Mouse (Mus musculus) forebrain, embryonic 16.5 days (tissue): Measurements from ENCODE around the gene Tceal6. TPM values are rescaled to one million over a fixed set of nuclear protein-coding genes. Genes with fewer than 3 reads are reported as not detected.
"Not testable (repeated sequence)": the region's sequence is repeated elsewhere in the genome, so short reads cannot be mapped to it uniquely, and the experiment has no call there.

ENCODE experiments used
- ATAC-seq: fragments of 200-750 bp; cut with Nextera tagmentation; 2 replicates; pipeline ENCODE4 v1.8.0; 2017; ENCODE audit warnings: mild to moderate bottlenecking, moderate library complexity
- H3K27ac ChIP-seq: fragments of 300-500 bp; sonication (generic); 2 replicates; pipeline ENCODE4 v1.5.1; 2014; ENCODE audit warnings: low read length, control low read depth
- H3K27me3 ChIP-seq: fragments of 300-500 bp; sonication (generic); replicated peaks from 2 replicates; pipeline ENCODE4 v1.6.1; 2014; ENCODE audit warnings: low read length; ENCODE audit not compliant: control insufficient read depth, insufficient read depth
- H3K36me3 ChIP-seq: fragments of 300-500 bp; sonication (generic); 2 replicates; pipeline ENCODE4 v1.6.1; 2014; ENCODE audit not compliant: control insufficient read depth, insufficient read depth
- H3K4me1 ChIP-seq: fragments of 300-500 bp; sonication (generic); replicated peaks from 2 replicates; pipeline ENCODE4 v1.6.1; 2014; ENCODE audit warnings: low read length; ENCODE audit not compliant: control insufficient read depth, insufficient read depth
- H3K4me2 ChIP-seq: fragments of 300-500 bp; sonication (generic); 2 replicates; pipeline ENCODE4 v1.6.1; 2014; ENCODE audit warnings: mild to moderate bottlenecking, low read length, control low read depth
- H3K4me3 ChIP-seq: fragments of 300-500 bp; sonication (generic); replicated peaks from 2 replicates; pipeline ENCODE4 v1.5.1; 2014; ENCODE audit warnings: mild to moderate bottlenecking, low read length, control low read depth
- H3K9ac ChIP-seq: fragments of 300-500 bp; sonication (generic); replicated peaks from 2 replicates; pipeline ENCODE4 v1.6.1; 2014; ENCODE audit warnings: low read depth, low read length, control low read depth
- H3K9me3 ChIP-seq: fragments of 300-500 bp; sonication (generic); 2 replicates; pipeline ENCODE4 v1.6.1; 2016; ENCODE audit warnings: low read length; ENCODE audit not compliant: control insufficient read depth
- WGBS: fragments of 180-500 bp; shearing (Covaris S2); extraction: QIAGEN DNeasy Blood & Tissue Kit; methylation state at CpG from one replicate; pipeline ENCODE4 v1.1.7; 2014; 5-methylcytosine and 5-hydroxymethylcytosine counted together
- polyA plus RNA-seq: library from polyadenylated mRNA; unstranded; fragments of >200 nt; fragmentation: Nextera tagmentation; extraction: Ambion mirVana; gene quantifications from 2 replicates; pipeline ENCODE4 v1.2.1, GENCODE M21; 2015

Tceal6 gene
- 17.0 and 27.3 TPM in 2 replicates for polyA plus RNA-seq

DNA sequence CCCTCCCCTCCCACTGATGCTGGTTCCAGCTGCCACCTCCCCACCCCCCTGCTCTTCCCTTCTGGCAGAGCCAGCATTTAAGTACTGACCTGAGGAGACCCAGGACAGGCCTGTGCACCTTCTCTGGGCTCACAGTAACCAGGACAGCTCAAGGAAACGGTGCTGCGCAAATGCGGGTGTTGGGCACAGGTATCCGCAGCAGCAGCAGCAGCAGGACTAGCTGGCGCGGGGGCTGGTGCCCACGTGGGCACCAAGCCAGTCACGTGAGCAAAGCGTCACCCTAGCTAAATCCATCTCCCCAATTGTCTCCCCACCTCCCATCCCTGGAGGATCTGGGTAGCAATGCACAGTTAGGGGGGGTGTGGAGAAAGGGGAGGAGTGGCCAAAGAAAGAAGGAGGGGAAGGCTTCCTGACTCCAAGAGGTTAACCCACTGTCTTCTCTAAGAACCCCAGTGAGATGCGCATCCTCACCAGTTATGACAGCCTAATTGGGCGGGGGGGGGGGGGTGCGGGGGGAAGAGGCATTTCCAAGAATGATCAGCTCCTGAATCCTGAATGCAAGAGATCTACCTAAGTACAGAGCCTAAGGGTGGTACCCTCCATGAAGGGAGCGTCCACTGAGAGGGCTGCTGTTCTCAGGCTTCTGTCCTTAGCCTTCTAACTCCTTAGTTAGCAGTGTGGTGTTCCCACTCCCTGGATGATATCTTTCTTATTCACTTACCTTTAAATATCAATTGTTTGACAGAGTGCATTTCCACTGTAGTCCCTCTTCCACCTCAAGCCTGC lies at the start of gene Tceal6:
Gene Tceal6 (minus strand): TSS at position 252 of the 786 bp plus-strand sequence.
- H3K27me3 ChIP-seq: no peaks in the 10 kb centered on the region
- peak within 1 kb of the TSS; percentile 49 for H3K4me3 ChIP-seq
- no peaks in the 10 kb centered on the region for H3K9me3 ChIP-seq
- H3K36me3 ChIP-seq: no peaks in the 10 kb centered on the region
- peak; percentile 93 for ATAC-seq
- H3K9ac ChIP-seq: peak within 1 kb of the TSS; percentile 49
- 30% methylated on average over 11 of the region's 13 CpGs for WGBS
- peak within 1 kb of the TSS; percentile 60 for H3K4me2 ChIP-seq
- H3K4me1 ChIP-seq: no peaks in the 10 kb centered on the region
- H3K27ac ChIP-seq: no peak within 1 kb of the TSS

DNA sequence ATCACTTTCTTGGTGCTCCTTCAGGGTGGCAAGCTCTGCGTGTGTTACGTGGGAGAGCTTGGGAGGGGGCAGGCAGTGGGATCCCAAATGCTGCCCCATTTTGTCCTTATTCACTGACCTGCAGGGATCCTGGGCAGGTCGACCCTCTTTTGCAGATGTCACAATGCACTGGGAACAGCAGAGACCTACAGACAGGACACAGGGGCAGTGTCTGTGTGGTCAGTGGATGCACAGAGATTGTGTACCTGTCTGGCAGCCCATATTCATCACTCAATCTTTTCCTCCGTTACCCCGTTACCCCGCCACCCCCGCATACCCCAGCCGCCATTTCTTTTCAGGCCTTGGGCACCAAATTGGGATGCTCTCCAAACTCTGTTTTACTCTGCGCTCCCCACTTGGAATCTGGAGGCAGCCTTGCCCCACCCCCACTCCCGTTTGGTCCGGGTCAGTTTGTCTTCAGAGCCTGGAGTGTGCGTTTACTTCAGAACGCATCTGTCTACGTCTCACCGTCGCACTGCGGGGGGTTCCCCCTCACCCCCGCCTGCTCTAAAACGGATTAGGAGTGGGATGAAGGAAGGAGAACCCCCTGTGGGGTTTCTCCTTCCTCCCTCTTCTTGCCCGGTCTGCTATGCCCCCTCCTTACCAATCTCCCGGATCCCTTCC lies 583 bp downstream of the Tceal6 start:
- not testable (repeated sequence) for H3K36me3 ChIP-seq, H3K27me3 ChIP-seq, H3K27ac ChIP-seq, H3K4me1 ChIP-seq, H3K9me3 ChIP-seq
- WGBS: 29% methylated on average over 19 of the region's 21 CpGs
- peak; percentile 63 for ATAC-seq
- H3K4me2 ChIP-seq: peak overlapping the region; percentile 60
- peak overlapping the region; percentile 49 for H3K9ac ChIP-seq
- H3K4me3 ChIP-seq: peak overlapping the region; percentile 49

GRCm38 (mm10) chrX:135189924-135190323 lies 20.6 kb downstream of the Tceal6 start:
- not testable (repeated sequence) for H3K4me1 ChIP-seq, H3K4me3 ChIP-seq, H3K27me3 ChIP-seq, H3K9ac ChIP-seq, H3K36me3 ChIP-seq, H3K27ac ChIP-seq, H3K4me2 ChIP-seq, ATAC-seq, H3K9me3 ChIP-seq
- WGBS: no CpG with 5 or more reads among the region's 6 CpGs

GRCm38 (mm10) chrX:135188661-135189060 lies 21.8 kb downstream of the Tceal6 start:
- not testable (repeated sequence) for H3K4me1 ChIP-seq, H3K9ac ChIP-seq, H3K27ac ChIP-seq, H3K36me3 ChIP-seq, H3K4me3 ChIP-seq, H3K9me3 ChIP-seq, H3K27me3 ChIP-seq, H3K4me2 ChIP-seq, ATAC-seq
- no CpG with 5 or more reads among the region's 3 CpGs for WGBS

DNA sequence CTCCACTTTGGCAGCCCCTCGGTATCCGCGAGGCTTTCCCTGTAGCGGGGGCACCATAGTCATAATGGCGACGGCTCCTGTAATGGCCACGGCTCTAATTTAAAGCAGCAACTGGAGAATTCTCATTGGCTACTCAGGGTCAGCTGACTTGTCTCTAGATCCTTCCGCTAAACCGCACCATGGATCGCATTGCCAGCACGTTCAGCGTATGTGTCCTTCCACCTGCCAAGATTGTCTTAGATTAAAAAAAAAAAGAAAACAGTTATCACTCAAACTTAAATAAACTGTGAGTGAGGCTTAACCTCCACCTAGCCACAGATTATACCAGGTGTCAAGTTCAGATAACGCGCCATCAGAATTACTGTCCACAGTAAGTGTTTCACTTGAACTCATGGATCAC lies 33.0 kb downstream of the Tceal6 start, which contains the start of gene Gm15023:
Gene Gm15023 (minus strand): TSS at position 101 of the 400 bp plus-strand sequence.
- not testable (repeated sequence) for H3K4me2 ChIP-seq, H3K27me3 ChIP-seq, ATAC-seq, H3K36me3 ChIP-seq, H3K4me3 ChIP-seq, H3K27ac ChIP-seq, H3K4me1 ChIP-seq, H3K9ac ChIP-seq, H3K9me3 ChIP-seq
- 100% methylated on average over 4 of the region's 14 CpGs for WGBS

Other genes with a start within 250 kb of the Tceal6 start
- gene Nxf2, start 245.9 kb downstream of the Tceal6 start, polyA plus RNA-seq: 0.18 and 0.22 TPM in 2 replicates
- gene Zmat1, start 201.5 kb downstream of the Tceal6 start, polyA plus RNA-seq: 6.3 and 8.7 TPM in 2 replicates
- not detected in 2 replicates for gene Gm15023, start 33.1 kb downstream of the Tceal6 start, polyA plus RNA-seq
- not detected in 2 replicates for gene Pramel3, start 91.6 kb upstream of the Tceal6 start, polyA plus RNA-seq
- not detected in 2 replicates for gene Gm5128, start 162.6 kb upstream of the Tceal6 start, polyA plus RNA-seq
- not detected in 2 replicates for gene Gm7903, start 223.1 kb upstream of the Tceal6 start, polyA plus RNA-seq